Mouse (Mus musculus) cerebellum, postnatal 14 days (tissue): ENCODE measurements around the gene Pdzph1.

Experiments used
- DNase-seq, 2 experiments: peaks; one replicate each; pipeline ENCODE4 v3.0.0; 2021; ENCODE audit warnings: mixed read lengths in 2 of 2

Pdzph1 gene

GRCm38 (mm10) chr17:58991275-58991674 lies at the start of gene Pdzph1:
TSS of gene Pdzph1 (minus strand) at chr17:58991375.
- no peak for DNase-seq

- DNase-seq, result peak; percentile 41 to 48
Observed at GRCm38 (mm10) chr17:59039754-59040153, 48.6 kb upstream of the Pdzph1 start.

- no peak for DNase-seq
Observed at GRCm38 (mm10) chr17:59033445-59033844, 42.3 kb upstream of the Pdzph1 start.

GRCm38 (mm10) chr17:59026336-59026735 lies 35.2 kb upstream of the Pdzph1 start:
- DNase-seq, result no peak

GRCm38 (mm10) chr17:59024502-59024901 lies 33.3 kb upstream of the Pdzph1 start:
- DNase-seq, result no peak

- DNase-seq, result no peak
Observed at GRCm38 (mm10) chr17:59023971-59024370, 32.8 kb upstream of the Pdzph1 start.

- DNase-seq, result no peak
Observed at GRCm38 (mm10) chr17:59018666-59019065, 27.5 kb upstream of the Pdzph1 start.

- peak; percentile 70 to 78 for DNase-seq
Observed at GRCm38 (mm10) chr17:59013091-59013459, 21.9 kb upstream of the Pdzph1 start, which contains the start of gene Nudt12. TSS of gene Nudt12 (minus strand) at chr17:59013372.

- DNase-seq, result peak in 1 of 2 experiments; percentile 3
Observed at GRCm38 (mm10) chr17:59012421-59013090, 21.4 kb upstream of the Pdzph1 start.

- DNase-seq, result no peak
Observed at GRCm38 (mm10) chr17:59011546-59012307, 20.6 kb upstream of the Pdzph1 start.

GRCm38 (mm10) chr17:58973237-58973636 lies 17.9 kb downstream of the Pdzph1 start:
- DNase-seq, result no peak

GRCm38 (mm10) chr17:58959905-58960304 lies 31.3 kb downstream of the Pdzph1 start:
- peak; percentile 5 to 17 for DNase-seq

GRCm38 (mm10) chr17:58957055-58957454 lies 34.1 kb downstream of the Pdzph1 start:
- no peak for DNase-seq

- DNase-seq, result no peak
Observed at GRCm38 (mm10) chr17:58943015-58943822, 48.0 kb downstream of the Pdzph1 start.

- DNase-seq, result no peak
Observed at GRCm38 (mm10) chr17:58938598-58938997, 52.6 kb downstream of the Pdzph1 start.

GRCm38 (mm10) chr17:58937533-58937932 lies 53.6 kb downstream of the Pdzph1 start:
- DNase-seq, result no peak

- DNase-seq, result no peak
Observed at GRCm38 (mm10) chr17:58932983-58933280, 58.2 kb downstream of the Pdzph1 start.

GRCm38 (mm10) chr17:58932279-58932982 lies 58.7 kb downstream of the Pdzph1 start:
- no peak for DNase-seq

GRCm38 (mm10) chr17:58924754-58925546 lies 66.2 kb downstream of the Pdzph1 start:
- no peak for DNase-seq

- no peak for DNase-seq
Observed at GRCm38 (mm10) chr17:58923901-58924476, 67.2 kb downstream of the Pdzph1 start.

GRCm38 (mm10) chr17:58923316-58923866 lies 67.8 kb downstream of the Pdzph1 start:
- DNase-seq, result no peak
